Mouse (Mus musculus): ENCODE measurements around the gene Hoxc4.

GRCm38 (mm10) chr15:103065642-103066041 lies 46.9 kb downstream of the Hoxc4 start:
- TF ChIP-seq CTCF (IDR thresholded peaks at IDR 0.05; ENCODE audit: low read depth, low read length): no peak
- TF ChIP-seq GATA1 (IDR thresholded peaks at IDR 0.05; ENCODE audit: borderline replicate concordance, low read length): no peak
- no peak for TF ChIP-seq POLR2AphosphoS5 (IDR thresholded peaks at IDR 0.05; ENCODE audit: insufficient replicate concordance, low read depth, low read length)

Data from G1E (cell line).